Mouse (Mus musculus): ENCODE data around the gene Taf12.
"Not testable (repeated sequence)": the region's sequence is repeated elsewhere in the genome, so short reads cannot be mapped to it uniquely, and the experiment has no call there.

Gene Taf12

DNA sequence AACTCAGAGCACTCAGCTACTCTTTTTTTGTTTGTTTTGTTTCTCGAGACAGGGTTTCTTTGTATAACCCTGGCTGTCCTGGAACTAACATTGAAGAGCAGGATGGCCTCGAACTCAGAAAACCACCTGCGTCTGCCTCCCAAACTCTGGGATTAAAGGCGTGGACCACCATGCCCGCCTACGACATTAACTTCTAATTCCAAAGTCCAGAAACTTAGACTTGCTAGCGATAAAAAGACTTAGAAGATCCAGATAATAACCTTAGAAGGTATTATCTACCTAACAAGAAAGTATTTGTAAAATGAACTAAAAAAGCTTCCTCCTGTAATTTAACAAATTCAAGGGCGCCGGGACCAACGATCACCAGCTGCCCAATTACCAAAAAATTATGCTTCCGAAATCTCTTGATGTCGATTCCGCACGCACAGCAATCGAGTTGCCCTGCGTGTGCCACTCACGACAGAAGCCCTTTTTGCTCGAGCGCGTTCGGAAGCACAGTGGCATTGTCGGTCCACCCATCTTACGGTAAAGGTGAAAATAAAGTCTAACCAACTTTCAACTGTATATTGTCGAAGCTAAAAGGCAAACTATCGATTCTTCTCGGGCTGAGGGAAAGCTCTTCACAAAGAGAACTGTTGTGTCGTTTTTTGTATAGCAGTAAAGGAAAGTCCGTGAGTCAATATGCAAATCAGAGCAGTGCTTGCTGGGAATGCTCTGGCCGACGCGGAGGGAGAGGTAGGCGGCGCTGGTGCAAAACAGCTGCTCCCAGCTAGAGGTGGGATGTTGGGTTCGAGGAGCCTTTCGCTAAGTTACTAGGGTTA, 4.2 kb upstream of the Taf12 start:
- DNase-seq (ENCODE audit: low read depth, low spot score), result peak; percentile 89

DNA sequence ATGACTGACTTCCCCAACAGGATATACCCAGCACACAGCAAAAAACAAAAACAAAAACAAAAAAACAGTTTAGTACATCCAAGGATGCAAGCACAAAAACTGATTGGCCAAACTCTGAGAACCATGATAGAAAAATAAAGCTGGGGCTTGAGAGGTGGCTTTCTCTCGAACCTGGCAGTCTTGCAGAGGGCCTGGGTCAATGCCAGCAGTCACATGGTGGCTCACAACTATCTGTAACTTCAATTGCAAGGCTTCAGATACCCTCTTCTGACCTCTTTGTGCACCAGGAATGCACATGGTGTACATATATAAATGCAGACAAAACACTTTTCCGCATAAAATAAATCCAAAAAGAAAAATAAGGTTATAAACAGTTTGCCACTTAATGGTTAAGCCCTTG, 1.0 kb upstream of the Taf12 start:
- no peak for DNase-seq (ENCODE audit: low read depth, low spot score)

DNA sequence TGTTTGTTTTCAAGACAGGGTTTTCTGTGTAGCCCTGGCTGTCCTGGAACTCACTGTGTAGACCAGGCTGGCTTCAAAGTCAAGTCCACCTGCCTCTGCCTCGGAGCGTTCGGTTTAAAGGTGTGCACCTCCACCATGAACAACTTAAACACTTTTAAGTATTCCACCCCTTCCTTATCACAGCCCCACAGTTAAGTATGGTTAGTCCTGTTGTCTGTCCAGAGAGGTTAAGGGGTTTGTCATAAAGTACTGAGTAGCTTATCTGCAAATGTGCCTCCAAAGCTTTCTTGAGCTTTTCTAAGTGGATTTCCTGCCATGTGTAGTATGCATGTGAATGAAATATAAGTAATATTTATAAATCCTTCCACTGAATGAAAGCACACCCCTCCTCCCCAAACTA, 1.8 kb downstream of the Taf12 start:
- no peak for DNase-seq (ENCODE audit: low read depth, low spot score)

DNA sequence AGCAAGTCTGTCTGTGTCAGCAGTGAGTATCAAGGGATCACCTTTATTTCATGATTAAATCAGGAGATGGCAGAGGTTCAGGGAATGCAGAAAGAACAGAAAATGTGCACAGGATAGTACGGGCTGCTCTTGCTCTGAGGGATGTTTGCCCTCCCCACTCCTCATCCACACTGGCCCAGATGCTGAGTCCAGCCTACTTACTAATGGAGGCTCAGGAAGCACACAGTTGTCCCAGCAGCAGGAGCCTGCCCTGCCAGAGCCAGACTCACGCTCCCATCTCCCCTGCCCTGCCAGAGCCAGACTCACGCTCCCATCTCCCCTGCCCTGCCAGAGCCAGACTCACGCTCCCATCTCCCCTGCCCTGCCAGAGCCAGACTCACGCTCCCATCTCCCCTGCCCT, 14.7 kb downstream of the Taf12 start:
- not testable (repeated sequence) for DNase-seq (ENCODE audit: low read depth, low spot score)

DNA sequence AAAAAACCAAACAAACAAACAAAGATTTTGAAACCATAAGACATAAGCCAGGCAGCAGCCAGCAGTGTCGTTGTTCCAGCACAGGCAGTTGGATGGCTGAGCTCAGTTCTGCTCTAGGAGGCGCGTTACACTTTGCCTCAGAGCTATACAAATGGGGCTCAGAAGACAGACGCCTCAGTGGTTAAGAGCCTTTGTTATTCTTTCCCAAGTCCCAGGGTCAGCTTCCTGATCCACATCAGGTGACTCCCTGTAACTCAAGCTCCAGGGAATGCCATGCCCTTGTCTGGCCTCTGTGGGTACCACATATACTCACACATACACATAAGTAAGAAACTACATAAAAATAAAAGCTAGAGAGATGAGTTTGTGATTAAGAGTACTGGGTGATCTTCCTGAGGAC, 16.9 kb downstream of the Taf12 start:
- no peak for DNase-seq (ENCODE audit: low read depth, low spot score)

DNA sequence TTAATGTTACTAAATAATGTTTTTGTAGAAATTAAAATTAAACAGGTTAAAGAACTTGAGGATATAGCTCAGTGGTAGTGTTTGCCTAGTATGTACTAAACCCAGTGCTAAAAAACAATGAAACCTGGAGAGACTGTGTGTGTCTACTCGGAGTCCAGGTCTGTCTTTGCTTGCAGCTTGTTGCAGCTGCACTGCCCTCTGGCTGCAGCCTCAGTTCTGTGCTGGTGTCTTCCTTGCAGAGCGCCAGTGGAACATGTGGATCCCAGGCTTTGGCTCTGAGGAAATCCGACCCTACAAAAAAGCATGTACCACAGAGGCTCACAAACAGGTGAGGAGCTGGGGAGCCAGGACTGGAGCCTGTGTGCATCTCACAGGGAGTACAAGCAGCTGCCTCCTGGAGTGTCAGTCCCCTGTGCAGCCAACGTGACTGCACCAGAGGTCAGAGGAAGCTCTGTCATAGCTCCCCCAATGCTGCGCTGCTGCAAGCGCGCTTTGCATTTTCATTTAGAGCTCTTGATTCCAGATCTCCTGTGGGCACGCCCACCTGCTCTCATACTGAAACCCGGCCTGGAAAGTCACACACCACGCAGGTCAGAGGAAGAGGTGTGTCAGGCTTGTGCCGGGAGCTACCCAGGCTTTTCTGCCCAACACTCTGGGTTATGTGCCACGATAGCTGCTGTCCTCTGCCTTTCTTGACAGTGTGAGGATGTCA, 17.6 kb downstream of the Taf12 start:
- no peak for DNase-seq (ENCODE audit: low read depth, low spot score)

DNA sequence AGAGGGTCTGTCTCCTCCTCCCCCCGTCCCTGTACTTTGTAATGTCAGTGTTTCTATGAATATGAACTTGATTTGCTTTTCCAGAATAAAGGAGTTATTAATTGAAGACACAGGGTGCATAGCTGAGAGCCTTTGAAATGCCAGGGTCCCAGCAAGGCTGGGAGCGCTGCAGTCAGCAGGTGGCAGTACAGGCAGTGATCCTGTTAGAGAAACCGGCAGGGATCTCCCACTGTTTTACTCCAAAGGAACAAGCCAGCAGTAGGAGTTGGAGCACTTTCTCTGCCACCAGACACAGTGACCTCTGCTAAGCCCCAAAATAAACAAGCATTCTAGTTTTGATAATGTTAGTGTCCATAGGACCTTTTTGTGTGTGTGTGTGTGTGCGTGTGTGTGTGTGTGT, 18.8 kb downstream of the Taf12 start:
- DNase-seq (ENCODE audit: low read depth, low spot score), result no peak

DNA sequence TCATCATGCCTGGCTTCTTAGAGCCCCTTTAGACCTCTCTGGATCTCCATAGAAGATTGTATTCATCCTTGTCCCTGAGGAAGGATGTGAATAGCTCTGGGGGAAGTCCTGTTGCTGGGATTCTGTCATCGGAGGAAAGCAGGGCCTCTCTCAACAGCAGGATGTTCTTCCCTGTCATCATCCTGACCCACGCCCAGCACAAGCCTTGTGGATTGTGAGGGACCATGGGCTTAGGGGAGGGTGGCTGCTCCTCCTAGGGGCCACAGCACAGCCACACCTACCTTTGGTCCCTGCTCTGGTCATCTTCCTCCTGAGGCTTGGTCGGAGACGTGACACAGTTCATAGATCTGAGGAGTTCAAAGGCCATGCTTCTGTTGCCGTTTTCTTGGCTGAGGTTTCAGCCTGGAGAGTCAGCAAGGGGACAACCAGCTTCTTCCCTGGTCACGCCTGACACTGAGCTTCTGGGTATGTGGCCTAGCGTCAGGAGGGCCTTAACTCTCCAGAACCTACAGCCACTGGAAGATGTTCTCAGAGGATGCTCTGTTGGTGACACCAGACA, 19.6 kb downstream of the Taf12 start:
- DNase-seq (ENCODE audit: low read depth, low spot score), result no peak

DNA sequence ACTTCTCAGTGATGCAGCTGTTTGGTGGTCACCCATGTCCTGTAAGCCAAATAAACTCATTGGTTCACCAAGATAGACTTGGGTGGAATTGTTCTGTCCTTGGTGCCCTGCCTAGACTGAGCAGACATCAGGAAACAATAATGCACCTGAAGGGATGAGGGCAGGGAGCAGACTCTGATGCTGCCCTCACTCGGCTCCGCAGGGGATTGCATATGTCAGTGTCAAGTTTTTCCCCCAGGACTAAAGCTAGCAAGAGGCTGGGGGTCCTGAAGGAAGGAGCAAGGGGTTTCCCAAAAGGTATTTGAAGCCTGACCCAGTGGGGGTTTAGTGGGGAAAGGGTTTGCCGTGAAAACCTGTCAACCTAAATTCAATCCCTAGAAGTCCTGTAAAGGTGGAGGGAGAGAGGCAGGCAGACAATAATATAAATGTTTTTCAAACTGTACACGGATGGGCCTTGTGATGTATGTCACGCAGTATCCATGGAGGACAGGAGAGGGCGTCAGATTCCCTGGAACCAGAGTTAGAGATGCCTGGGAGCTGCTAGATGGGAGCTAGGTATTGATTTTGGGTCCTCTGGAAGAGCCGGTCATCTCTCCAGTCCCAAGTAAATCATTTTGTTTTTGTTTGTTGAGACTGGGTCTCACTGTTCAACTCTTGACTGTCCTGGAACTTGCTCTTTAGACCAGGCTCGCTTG, 21.7 kb downstream of the Taf12 start:
- no peak for DNase-seq (ENCODE audit: low read depth, low spot score)

DNA sequence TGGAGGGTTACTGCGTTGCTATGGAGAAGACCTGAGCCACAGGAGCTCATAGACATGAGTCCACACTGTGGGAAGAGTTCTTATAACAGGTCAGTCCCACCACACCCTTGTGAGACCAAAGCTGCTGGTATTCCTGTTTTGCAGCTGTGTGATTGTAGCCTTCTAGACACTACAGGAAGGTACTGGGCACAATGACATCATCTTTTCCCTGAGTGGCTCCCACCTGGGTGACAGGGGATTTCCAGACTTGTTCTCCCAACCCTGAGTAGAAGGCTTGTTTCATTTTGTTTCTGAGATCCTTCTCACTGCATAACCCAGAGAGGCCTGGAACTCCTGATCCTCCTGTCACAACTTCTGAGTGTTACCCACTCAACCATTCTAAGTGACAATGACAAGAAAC, 25.7 kb downstream of the Taf12 start:
- no peak for DNase-seq (ENCODE audit: low read depth, low spot score)

DNA sequence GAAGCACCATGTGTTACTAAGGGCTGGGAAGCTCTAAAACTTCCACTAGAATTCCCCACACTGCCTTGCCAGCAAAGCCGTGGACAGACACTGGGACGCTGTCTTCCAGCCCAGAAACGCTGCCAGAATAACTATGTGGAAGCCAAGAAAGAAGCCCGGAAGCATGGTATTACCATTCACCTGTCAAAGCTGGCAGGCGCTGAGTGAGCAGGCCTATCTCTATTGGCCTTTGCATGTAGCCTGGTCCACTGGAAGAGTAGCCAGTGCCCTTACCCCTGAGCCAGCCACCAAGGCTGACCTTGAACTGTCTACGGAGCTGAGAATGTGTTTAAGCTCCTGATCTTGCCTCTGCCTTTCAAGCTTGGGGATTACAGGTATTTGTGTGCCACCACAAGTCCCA, 27.3 kb downstream of the Taf12 start:
- no peak for DNase-seq (ENCODE audit: low read depth, low spot score)

DNA sequence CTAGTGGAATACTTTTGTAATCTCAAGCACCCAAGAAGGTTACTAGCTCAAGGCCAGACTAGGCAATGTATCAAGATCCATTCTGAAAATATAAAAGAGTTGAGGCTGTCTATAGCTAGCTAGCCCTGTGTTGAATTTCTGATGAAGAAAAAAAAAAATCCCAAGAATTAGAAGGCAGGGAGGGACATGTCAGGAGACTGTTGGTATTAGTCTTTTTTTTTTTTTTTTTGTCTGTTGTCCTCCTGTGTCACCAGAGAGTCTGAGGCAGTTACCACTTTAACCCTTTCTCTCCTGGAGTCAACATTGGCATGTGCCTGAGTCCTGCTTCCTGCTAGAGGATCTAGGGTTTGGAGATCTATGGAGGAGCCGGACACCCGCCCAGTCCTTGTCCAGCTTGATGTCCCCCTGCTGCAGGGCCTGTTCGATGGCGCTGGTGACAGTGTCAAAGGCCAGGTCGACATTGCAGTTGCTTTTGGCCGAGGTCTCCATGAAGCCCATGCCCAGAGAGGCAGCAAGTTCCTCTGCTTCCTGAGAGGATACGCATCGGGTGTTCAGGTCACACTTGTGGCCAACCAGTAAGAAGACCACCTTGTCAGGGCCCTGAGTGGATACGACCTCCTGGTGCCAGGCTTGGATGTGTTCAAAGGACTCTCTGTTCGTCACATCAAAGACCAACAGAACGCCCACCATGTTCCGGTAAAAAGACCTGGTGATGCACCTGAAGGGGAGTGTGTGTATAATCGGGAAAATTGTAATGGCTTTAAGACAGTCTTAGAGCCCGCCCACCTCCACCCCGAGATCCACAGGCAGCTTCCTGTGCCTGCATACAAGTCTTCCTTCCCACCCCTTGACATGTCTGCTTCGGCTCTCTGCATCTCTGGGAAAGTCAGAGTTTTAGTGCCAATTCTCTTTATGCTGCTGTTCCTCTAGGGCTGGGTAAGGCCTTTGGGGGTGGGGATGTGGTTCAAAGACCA, 28.1 kb downstream of the Taf12 start:
- DNase-seq (ENCODE audit: low read depth, low spot score), result no peak

DNA sequence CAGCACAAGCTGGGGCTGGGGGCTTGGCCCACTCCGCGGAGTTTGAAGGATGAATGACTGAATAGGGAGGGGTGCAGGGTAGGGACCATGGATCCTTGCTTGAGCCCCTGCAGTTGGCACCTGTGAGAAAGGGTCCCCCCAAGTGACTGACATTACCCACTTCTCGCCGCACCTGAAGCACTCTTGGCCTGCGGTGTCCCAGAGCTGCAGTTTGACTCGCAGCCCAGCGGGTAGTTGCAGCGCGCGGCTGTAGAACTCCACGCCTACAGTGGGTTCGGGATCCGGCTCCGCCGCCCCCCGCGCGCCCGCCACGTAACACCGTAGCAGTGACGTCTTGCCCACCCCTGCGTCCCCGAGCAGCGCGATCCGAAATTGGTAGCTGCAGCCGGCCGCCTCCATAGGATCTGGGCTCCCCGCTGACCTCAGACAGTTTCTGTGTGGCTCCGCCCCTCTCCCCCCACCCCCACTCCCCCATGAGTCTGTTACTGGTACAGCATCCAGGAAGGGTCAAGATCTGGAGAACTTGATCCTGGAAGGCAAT, 28.8 kb downstream of the Taf12 start, which contains the start of gene Rab42:
Gene Rab42 (minus strand): TSS at position 447 of the 541 bp plus-strand sequence.
- DNase-seq (ENCODE audit: low read depth, low spot score), result no peak

DNA sequence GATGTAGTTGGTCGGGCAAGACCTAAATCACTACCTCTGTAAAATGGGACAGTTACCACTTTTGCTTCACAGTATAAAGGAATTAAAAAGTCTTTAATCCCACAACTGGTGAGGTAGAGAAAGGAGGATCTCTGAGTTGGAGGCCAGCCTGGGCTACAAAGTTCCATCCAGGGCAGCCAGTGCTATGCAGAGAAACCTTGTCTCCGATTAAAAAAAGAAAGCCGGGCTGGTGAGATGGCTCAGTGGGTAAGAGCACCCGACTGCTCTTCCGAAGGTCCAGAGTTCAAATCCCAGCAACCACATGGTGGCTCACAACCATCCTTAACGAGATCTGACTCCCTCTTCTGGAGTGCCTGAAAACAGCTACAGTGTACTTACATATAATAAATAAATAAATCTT, 29.3 kb downstream of the Taf12 start:
- DNase-seq (ENCODE audit: low read depth, low spot score), result not testable (repeated sequence)

DNA sequence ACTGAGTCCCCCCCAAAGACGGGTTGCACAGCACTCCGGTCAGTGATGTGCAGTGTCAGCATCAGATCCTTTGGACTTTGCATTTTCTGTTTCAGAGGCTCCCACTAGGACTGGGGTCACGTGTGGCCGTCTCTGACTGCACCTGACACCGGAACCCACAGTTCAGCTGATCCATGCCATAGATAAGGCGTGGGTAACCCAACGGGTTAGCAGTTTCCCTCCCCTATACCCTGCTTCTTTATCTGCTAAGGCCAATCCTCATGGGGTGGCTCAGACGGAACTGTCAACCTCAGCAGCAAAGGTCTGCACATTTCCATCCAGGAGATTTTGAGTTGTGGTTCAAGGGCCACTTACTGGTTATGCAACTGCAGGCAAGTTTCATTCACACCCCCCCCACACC, 31.1 kb downstream of the Taf12 start:
- DNase-seq (ENCODE audit: low read depth, low spot score), result no peak

DNA sequence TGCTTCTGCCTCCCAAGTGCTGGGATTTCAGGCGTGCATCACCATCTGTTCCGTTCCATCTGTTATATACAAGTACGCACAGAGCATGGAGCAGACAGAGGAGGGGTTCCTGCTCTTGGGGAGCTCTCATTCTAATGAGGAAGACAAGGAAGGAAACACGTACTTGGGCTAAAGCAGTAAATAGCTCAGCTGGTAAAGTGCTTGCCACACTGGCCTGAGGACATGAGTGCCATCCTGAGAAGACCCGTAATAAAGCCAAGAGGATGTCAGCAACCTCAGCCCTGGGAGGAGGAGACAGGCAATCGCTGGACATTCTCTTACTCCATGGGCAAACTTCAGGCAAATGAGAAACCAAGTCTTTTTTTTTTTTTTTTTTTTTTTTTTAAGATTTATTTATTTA, 31.8 kb downstream of the Taf12 start:
- DNase-seq (ENCODE audit: low read depth, low spot score), result no peak

DNA sequence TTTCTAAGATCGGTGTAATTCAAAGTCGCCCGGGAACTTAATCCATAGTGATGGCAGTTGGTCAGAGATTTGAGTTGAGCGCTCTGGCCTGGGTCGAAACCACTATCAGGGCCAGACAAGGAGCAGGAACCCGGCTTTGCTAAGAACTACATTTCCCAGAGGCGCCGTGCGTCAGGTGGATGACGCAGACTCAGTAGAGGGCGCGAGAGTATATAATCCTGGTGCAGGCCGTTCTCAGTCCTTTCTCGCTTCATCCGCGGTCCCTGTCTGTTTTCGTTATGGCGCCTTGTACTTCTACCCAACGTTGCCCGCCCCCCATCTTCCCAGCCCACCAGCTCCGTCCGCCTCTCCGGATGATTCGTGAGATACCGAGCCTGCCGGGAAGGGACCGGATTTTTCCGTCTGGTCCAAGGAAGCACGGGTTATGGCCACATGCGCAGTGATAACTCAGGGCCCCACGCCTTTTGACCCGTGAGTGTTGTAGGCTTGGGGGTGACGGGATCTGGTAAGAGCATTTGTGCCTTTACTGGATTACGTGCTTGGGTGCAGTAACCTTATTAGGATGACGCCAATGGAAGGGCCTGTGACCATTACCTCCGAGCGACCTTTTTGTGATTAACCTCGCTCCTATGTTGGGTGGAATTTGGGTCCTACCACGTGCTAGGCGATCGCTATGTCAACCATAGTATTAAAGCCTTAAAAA, 34.4 kb downstream of the Taf12 start:
- DNase-seq (ENCODE audit: low read depth, low spot score), result peak; percentile 84

DNA sequence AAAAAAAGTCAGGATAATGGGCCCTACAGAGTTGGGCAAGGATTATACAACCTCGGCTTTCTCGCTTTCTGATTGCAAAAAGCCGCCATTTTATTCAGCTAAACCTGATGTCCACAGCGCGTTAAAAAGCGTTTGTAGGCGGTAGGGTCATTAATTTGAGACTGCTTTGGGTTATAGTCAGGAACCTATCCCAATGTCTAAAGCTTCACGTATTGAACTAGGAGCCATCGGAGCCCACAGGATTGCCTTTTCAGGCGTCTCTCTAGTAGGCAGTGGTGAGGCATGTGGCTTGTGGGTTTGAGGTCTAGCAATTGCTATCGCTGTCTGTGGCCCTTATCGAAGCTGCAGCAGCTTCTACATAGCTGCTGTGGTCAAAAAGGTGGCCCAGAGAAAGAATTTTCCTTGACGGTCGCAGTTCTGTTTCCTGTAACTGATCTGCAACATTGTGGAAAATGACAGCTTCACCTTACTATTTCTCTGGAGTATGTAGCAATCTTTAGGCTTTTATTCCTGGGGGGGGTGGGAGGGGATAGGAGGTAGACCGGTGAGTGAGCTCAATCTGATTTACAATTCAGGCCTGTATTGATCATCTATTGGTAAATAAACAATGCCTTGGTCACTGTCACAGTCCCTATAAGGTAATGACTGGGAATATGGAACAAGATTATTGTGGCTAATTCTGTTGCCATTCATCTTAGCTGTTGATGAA, 35.1 kb downstream of the Taf12 start:
- DNase-seq (ENCODE audit: low read depth, low spot score), result no peak

DNA sequence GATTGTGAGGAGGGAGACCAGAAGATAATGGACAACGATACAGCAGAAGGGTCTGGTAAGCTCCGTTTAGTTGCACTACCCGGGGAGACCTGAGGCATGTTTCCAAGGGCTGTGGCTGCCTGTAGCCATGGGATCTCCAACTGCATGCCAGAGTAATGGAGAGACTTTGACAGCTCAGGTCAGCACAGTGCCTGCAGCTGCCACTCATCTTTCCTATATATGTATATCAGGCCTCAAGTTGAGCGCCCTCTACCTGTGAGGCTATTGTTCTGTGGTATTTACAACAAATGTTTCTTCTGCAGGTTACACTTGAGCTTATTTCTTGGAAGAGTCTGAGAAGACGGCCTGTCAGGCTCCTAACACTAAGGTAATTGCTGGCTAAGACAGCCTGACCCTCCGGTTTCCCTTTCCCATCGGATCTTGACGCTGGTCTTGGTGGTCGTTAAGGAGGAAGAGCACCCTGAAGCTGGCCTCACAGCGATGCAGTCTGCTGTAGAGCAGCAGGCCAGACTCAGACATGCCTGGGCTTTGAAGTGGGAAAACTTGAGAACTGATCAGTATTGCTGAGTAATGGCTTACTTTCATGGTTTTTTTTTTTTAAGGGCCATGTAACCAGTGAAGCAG, 35.8 kb downstream of the Taf12 start:
- DNase-seq (ENCODE audit: low read depth, low spot score), result no peak

Data from embryo, embryonic 11.5 days (tissue).